Mouse (Mus musculus): Measurements from ENCODE around the gene Ugt2b34. TPM values are rescaled to one million over a fixed set of nuclear protein-coding genes. Genes with fewer than 3 reads are reported as not detected.

Ugt2b34 gene
- total RNA-seq (2023): not detected

DNA sequence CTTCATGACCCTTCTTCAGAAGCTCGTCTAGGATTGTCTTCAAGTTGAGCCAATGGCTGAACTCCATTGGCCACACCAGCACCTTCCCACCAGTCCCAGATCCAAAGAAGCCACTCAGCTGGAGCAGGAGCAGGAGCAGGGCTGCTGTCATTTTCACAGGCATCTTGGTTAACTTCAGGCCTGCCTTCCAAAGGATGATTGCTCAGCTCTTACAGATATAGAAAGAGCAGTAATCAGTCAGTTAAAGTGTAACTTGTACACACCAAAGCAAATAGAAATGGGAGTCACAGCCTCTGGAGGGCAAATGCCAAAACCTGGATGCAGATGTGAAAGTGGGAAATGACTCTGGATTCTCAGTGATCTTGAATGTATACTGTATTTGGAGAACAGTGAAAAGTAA lies at the start of gene Ugt2b34:
Gene Ugt2b34 (minus strand): TSS at position 180 of the 400 bp plus-strand sequence.

DNA sequence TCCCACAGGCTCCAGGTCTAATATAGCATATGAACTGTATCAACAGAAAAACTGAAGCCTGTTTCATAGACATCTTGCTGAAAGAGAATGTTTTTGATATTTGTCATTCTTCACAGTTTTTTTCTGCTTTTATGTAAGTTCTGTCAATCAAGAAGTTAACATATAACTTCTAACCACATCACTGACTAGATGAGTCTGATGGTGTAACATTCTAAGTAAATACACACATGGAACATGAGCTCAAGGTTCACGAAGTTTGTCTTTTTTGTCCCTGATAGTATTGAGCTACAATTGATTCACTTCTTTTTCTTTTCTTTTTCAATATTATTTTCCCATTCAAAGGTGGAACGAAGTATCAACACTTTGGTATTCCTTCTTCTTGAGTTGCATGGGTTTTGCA lies 19.7 kb upstream of the Ugt2b34 start, which contains the start of gene Ugt2b1:
Gene Ugt2b1 (minus strand): TSS at position 105 of the 400 bp plus-strand sequence.

Other genes with a start within 250 kb of the Ugt2b34 start
- gene Tmprss11b, start 230.6 kb downstream of the Ugt2b34 start, total RNA-seq (2023): not detected
- gene Tmprss11e, start 161.1 kb downstream of the Ugt2b34 start, total RNA-seq (2023): not detected
- gene Ythdc1, start 102.7 kb downstream of the Ugt2b34 start, total RNA-seq (2023): 210 TPM
- not detected for gene Ugt2b1, start 19.6 kb upstream of the Ugt2b34 start, total RNA-seq (2023)
- gene Ugt2b35, start 93.9 kb upstream of the Ugt2b34 start, total RNA-seq (2023): not detected
- not detected for gene Ugt2b36, start 185.6 kb upstream of the Ugt2b34 start, total RNA-seq (2023)
- not detected for gene Ugt2b5, start 233.4 kb upstream of the Ugt2b34 start, total RNA-seq (2023)

All from CD8-positive naive resting alpha-beta T cell, adult 57 days (primary cell).